Mouse (Mus musculus) adrenal gland, adult 10 weeks (tissue): ENCODE data around the gene Glb1l3. TPM values are rescaled to one million over a fixed set of nuclear protein-coding genes. Genes with fewer than 3 reads are reported as not detected.

Experiments used
- polyA plus RNA-seq: library from polyadenylated mRNA; stranded (reverse); fragments of 350-450 nt; fragmentation: Illumina TruSeq; extraction: RNeasy Lipid Tissue Mini Kit (QIAGEN cat#74804); gene quantifications from one replicate; pipeline ENCODE4 v1.2.3, GENCODE M21; 2014; ENCODE audit warnings: low read depth, low replicate concordance

Glb1l3 gene
- 5.3 TPM for polyA plus RNA-seq

DNA sequence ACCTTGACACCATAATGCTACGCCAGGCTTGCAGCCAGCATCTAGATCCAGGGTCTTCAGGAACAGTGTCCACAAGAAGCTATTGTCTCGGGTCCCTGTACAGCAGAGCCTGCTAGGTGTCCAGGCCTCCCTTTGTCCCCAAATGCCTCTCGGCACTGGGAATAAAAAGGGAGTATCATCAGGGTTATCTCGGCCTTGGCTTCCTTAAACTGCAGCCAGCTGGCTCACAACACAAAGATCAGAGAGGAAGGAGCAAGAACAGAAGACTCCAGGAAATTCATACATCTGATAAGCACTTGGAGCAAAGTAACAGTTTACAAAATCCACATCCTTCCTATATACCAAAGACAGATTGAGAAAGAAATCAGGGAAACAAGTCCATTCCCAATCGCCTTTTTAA is at the start of gene Glb1l3:
Gene Glb1l3, minus strand, starts transcription at position 140 of the 400 bp plus-strand sequence.

DNA sequence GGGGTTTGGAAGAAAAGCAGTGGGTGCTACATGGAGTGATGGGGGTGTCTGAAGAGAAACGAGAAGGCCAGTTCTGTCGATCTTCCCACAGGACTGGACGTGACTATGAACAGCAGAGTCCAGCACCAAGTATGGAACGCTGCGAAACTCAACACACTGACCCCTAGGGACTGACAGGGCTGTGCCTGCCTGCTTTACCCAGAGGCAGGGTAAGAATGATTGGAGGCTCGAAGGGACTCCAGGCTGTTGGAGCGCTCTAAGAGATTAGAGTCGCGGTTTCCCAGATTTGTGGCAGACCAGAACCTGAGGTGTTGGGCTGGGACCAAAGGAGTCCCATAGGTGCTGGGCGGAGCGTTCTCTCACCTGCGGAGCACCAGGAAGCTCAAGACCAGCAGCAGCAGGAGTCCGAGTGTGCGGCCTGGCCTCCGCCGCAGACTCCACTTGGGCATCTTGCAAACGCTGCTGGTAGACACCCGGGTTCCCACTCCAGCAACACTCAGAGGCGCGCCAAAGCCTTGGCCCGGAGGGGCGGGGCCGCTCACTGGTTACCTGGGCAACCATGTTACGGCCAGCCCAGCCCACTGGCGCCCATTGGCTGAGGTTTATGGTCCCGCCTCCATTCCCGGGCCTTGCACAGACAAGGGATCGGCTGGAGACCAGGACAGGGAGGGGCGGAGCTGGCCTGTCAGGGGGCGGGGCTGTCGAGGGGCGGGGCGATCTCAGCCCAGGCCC is 54.6 kb downstream of the Glb1l3 start, which contains the start of gene Glb1l2:
Gene Glb1l2, minus strand, starts transcription at position 534 of the 732 bp plus-strand sequence.

Other genes starting within 250 kb of the Glb1l3 start
- gene B3gat1, start 127.2 kb downstream of the Glb1l3 start, polyA plus RNA-seq: 0.29 TPM
- 13.3 TPM for gene Glb1l2, start 54.4 kb downstream of the Glb1l3 start, polyA plus RNA-seq
- 0.35 TPM for gene Gm1110, start 62.2 kb upstream of the Glb1l3 start, polyA plus RNA-seq
- gene Acad8, start 138.7 kb upstream of the Glb1l3 start, polyA plus RNA-seq: 47.5 TPM
- 49.4 TPM for gene Thyn1, start 138.8 kb upstream of the Glb1l3 start, polyA plus RNA-seq
- gene Vps26b, start 169.2 kb upstream of the Glb1l3 start, polyA plus RNA-seq: 38.6 TPM
- gene Ncapd3, start 169.3 kb upstream of the Glb1l3 start, polyA plus RNA-seq: 24.1 TPM